Mouse (Mus musculus) left cerebral cortex, adult 2 months (tissue): ENCODE measurements around the gene Rnaseh2b. TPM values are rescaled to one million over a fixed set of nuclear protein-coding genes. Genes with fewer than 3 reads are reported as not detected.

Experiments
- DNase-seq, 2 experiments: peaks; one replicate each; pipeline ENCODE4 v3.0.0; 2021 to 2022; ENCODE audit warnings: low spot score in 2 of 2, mixed read lengths in 1 of 2; ENCODE audit errors: extremely low spot score in 1 of 2
- H3K27ac ChIP-seq: fragments of 200-600 bp; 2 replicates; pipeline ENCODE4 v1.8.1; 2022
- H3K4me3 ChIP-seq: fragments of 200-600 bp; 2 replicates; pipeline ENCODE4 v1.8.1; 2022
- CTCF ChIP-seq: fragments of 200-600 bp; IDR thresholded peaks from 2 replicates; pipeline ENCODE4 v1.8.1; 2022; ENCODE audit warnings: antibody characterized with exemption, mild to moderate bottlenecking, moderate library complexity
- intact Hi-C: fragments of 180-260 bp; cut with DNase I; formaldehyde crosslinking; loops from one replicate; pipeline ENCODE4 v1.15.1; 2025
- long read RNA-seq, 2 experiments: library from polyadenylated mRNA; stranded (forward); transcript quantifications; one replicate each; pipeline ENCODE4 v2.0.0; 2021; ENCODE audit warnings: borderline mapping rate in 2 of 2
- total RNA-seq, 2 experiments: library from RNA; stranded (reverse); gene quantifications; 2 replicates each; pipeline ENCODE4 v1.2.3; 2021

The Rnaseh2b gene
- total RNA-seq: 10 to 100 TPM; 10.3 to 15.0 TPM
- long read RNA-seq, experiment 1, partial matches to known transcripts: 1 of 6 reads
- long read RNA-seq, experiment 1, other reads (novel, unspliced or antisense): 3 of 6 reads
- long read RNA-seq, experiment 2, partial matches to known transcripts: 1 of 5 reads
- long read RNA-seq, experiment 2, other reads (novel, unspliced or antisense): 2 of 5 reads

- H3K4me3 ChIP-seq: peak within 1 kb of the TSS; percentile 73
- H3K27ac ChIP-seq: peak within 1 kb of the TSS; percentile 37
- DNase-seq: peak; percentile 23 to 36
- intact Hi-C loops: loop anchor here (2.0 kb wide), 1 partner anchor 40 kb away; no protein-coding TSS in a partner anchor
- no peak; the same call in 1 of the 2 replicates for TF ChIP-seq CTCF
Observed at GRCm38 (mm10) chr14:62292488-62293339, at the start of gene Rnaseh2b, which contains the start of gene Dleu7. Gene Rnaseh2b, plus strand, starts transcription at chr14:62292589. Gene Dleu7, minus strand, starts transcription at chr14:62293047.

GRCm38 (mm10) chr14:62243530-62243929, 48.9 kb upstream of the Rnaseh2b start:
- Histone ChIP-seq H3K4me3 (no peak overlapping the region), H3K27ac (no peak overlapping the region)
- no peak for DNase-seq
- no peak for TF ChIP-seq CTCF
- intact Hi-C loops: no loop called here

- no peak for TF ChIP-seq CTCF
- DNase-seq: no peak
- intact Hi-C loops: no loop called here
- Histone ChIP-seq H3K27ac (no peak overlapping the region), H3K4me3 (no peak overlapping the region)
Observed at GRCm38 (mm10) chr14:62245557-62245956, 46.8 kb upstream of the Rnaseh2b start.

- no peak for TF ChIP-seq CTCF
- Histone ChIP-seq H3K27ac (no peak overlapping the region), H3K4me3 (no peak overlapping the region)
- intact Hi-C loops: no loop called here
- DNase-seq: no peak
Observed at GRCm38 (mm10) chr14:62248345-62248744, 44.0 kb upstream of the Rnaseh2b start.

- intact Hi-C loops: no loop called here
- no peak overlapping the region for H3K4me3 ChIP-seq
- no peak for TF ChIP-seq CTCF
- DNase-seq: no peak
- H3K27ac ChIP-seq: no peak overlapping the region
Observed at GRCm38 (mm10) chr14:62248796-62249195, 43.6 kb upstream of the Rnaseh2b start.

- DNase-seq: no peak
- intact Hi-C loops: no loop called here
- no peak for TF ChIP-seq CTCF
- Histone ChIP-seq H3K27ac (no peak overlapping the region), H3K4me3 (no peak overlapping the region)
Observed at GRCm38 (mm10) chr14:62249251-62249650, 43.1 kb upstream of the Rnaseh2b start.

GRCm38 (mm10) chr14:62250046-62250445, 42.3 kb upstream of the Rnaseh2b start:
- TF ChIP-seq CTCF: no peak
- H3K4me3 ChIP-seq: no peak overlapping the region
- H3K27ac ChIP-seq: no peak overlapping the region
- no peak for DNase-seq
- intact Hi-C loops: loop anchor here (2.0 to 5.0 kb wide), 5 partner anchors 188 to 693 kb away; partner anchors contain the start of genes Gucy1b2 and Spryd7

- intact Hi-C loops: loop anchor here (1.0 to 5.0 kb wide), 6 partner anchors 190 to 695 kb away; partner anchors contain the start of genes Gucy1b2 and Spryd7
- H3K4me3 ChIP-seq: no peak overlapping the region
- DNase-seq: peak; percentile 61 to 62
- no peak overlapping the region for H3K27ac ChIP-seq
- peak; percentile 70 for TF ChIP-seq CTCF
Observed at GRCm38 (mm10) chr14:62251999-62252398, 40.4 kb upstream of the Rnaseh2b start.

- no peak overlapping the region for H3K27ac ChIP-seq
- H3K4me3 ChIP-seq: no peak overlapping the region
- no peak for TF ChIP-seq CTCF
- no peak for DNase-seq
- intact Hi-C loops: loop anchor here (5.0 kb wide), 4 partner anchors 192 to 697 kb away; partner anchors contain the start of genes Gucy1b2 and Spryd7
Observed at GRCm38 (mm10) chr14:62254371-62254770, 38.0 kb upstream of the Rnaseh2b start.

- intact Hi-C loops: no loop called here
- DNase-seq: no peak
- H3K4me3 ChIP-seq: no peak overlapping the region
- no peak for TF ChIP-seq CTCF
- H3K27ac ChIP-seq: no peak overlapping the region
Observed at GRCm38 (mm10) chr14:62256066-62256465, 36.3 kb upstream of the Rnaseh2b start.

- Histone ChIP-seq H3K4me3 (no peak overlapping the region), H3K27ac (no peak overlapping the region)
- DNase-seq: no peak
- intact Hi-C loops: no loop called here
- no peak for TF ChIP-seq CTCF
Observed at GRCm38 (mm10) chr14:62258125-62258524, 34.3 kb upstream of the Rnaseh2b start.

- H3K4me3 ChIP-seq: no peak overlapping the region
- intact Hi-C loops: no loop called here
- no peak overlapping the region for H3K27ac ChIP-seq
- no peak for DNase-seq
- no peak for TF ChIP-seq CTCF
Observed at GRCm38 (mm10) chr14:62258978-62259536, 33.3 kb upstream of the Rnaseh2b start.
